Mouse (Mus musculus) gastrocnemius, adult 2 months (tissue): ENCODE data around the gene Dapk3. TPM values are rescaled to one million over a fixed set of nuclear protein-coding genes. Genes with fewer than 3 reads are reported as not detected.

ENCODE experiments used
- DNase-seq: peaks from one replicate; pipeline ENCODE4 v3.0.0; 2022
- H3K27ac ChIP-seq: fragments of 200-600 bp; 2 replicates; pipeline ENCODE4 v1.8.1; 2022; ENCODE audit warnings: mild to moderate bottlenecking
- H3K4me3 ChIP-seq: fragments of 200-600 bp; 2 replicates; pipeline ENCODE4 v1.8.1; 2022; ENCODE audit warnings: mild to moderate bottlenecking, moderate library complexity
- CTCF ChIP-seq: fragments of 200-600 bp; IDR thresholded peaks from 2 replicates; pipeline ENCODE4 v1.8.1; 2022; ENCODE audit warnings: antibody characterized with exemption, mild to moderate bottlenecking, moderate library complexity
- intact Hi-C: fragments of 180-260 bp; cut with DNase I; formaldehyde crosslinking; loops from one replicate; pipeline ENCODE4 v1.15.1; 2025
- total RNA-seq, 2 experiments: library from RNA; stranded (reverse); gene quantifications; 2 replicates each; pipeline ENCODE4 v1.2.3; 2021

Gene Dapk3
- total RNA-seq, 2 experiments from 2014 or later = 22.1 to 24.9 TPM

DNA sequence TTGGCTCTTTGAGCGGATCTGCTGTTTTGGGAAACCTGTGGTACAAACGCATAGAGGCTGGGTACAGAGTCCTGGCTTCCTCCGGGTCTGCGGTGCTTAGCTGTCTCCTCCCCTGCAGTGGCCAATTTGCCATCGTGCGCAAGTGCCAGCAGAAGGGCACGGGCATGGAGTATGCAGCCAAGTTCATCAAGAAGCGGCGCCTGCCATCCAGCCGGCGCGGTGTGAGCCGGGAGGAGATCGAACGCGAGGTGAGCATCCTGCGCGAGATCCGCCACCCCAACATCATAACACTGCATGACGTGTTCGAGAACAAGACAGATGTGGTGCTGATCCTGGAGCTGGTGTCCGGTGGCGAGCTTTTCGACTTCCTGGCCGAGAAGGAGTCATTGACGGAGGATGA is 7.0 kb downstream of the Dapk3 start:
- no peak for TF ChIP-seq CTCF
- no peak overlapping the region for H3K4me3 ChIP-seq
- intact Hi-C loops = no loop called here
- DNase-seq = no peak
- no peak overlapping the region; the same call in 1 of the 2 replicates for H3K27ac ChIP-seq

DNA sequence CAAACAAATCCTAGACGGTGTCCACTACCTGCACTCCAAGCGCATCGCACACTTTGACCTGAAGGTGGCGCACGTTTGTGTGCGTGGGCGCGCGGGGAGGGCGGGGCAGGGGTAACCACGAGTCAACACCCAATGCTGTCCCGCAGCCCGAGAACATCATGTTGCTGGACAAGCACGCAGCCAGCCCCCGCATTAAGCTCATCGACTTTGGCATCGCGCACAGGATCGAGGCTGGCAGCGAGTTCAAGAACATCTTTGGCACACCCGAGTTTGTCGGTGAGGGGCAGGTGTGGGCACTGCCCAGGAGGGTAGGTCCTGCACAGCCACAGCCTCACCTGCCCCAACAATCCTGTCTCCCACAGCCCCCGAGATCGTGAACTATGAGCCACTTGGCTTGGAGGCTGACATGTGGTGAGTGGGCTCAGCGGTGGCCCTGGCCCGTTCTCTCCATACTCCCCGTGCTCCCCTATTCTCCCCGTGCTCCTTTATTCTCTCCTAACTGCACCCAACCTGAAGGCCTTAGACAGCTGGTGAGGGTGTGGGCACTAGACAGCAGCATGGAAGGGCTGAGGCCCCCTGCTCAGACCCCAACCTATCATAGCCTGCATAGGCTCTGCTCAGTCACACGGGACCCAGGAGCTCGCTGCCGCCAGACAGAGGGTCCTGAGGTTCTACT is 7.6 kb downstream of the Dapk3 start:
- peak; percentile 65 for DNase-seq
- intact Hi-C loops = no loop called here
- TF ChIP-seq CTCF = peak; percentile 63
- H3K27ac ChIP-seq = peak overlapping the region; percentile 99; the same call in 1 of the 2 replicates
- H3K4me3 ChIP-seq = no peak overlapping the region

DNA sequence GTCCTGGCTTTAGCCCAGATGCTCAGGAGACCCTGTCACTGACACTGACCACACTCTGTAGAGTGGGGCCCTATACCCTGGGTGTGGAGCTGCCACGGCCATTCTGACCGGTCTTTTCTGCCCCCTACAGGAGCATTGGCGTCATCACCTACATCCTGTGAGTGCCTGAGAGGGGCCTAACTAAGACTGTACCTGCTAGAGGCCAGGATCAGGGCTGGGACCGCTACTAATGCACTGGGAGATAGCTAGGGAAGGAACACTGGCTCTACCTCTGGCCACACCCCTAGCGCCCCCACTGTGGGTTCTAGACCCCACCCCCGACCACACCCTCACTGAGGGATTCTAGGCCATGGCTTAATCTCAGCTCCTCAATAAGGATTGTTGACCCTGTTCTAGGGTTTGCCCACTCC is 8.1 kb downstream of the Dapk3 start:
- peak; percentile 40 for DNase-seq
- no peak overlapping the region; the same call in 1 of the 2 replicates for H3K4me3 ChIP-seq
- H3K27ac ChIP-seq = peak overlapping the region; percentile 99
- peak; percentile 33; the same call in 1 of the 2 replicates for TF ChIP-seq CTCF
- intact Hi-C loops = no loop called here

DNA sequence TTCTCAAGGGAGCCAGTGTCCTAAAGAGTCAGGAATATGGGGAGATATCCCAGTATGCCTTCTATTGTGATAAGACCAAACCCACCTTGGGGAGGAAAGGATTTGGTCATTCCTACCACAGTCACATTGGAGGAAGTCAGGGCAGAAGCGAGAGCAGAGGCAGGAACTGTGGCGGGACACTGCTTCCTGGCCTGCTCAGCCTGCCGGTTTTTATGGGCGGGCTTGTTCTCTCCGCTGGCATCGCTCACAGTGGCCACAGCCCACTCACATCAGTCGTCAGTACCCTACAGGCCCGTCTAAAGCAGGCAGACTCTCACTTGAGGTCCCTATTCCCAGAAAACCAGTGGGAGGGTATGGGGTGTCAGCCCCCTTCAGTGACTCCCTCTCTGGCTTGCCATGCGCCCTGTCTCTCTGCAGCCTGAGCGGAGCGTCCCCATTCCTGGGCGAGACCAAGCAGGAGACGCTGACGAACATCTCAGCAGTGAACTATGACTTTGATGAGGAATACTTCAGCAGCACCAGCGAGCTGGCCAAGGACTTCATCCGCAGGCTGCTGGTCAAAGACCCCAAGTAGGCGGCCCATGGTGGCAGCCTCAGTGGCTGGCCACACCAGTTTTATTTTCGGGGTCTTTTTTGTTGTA is 8.7 kb downstream of the Dapk3 start:
- H3K27ac ChIP-seq = peak overlapping the region; percentile 99
- DNase-seq = peak; percentile 42
- TF ChIP-seq CTCF = no peak
- H3K4me3 ChIP-seq = peak overlapping the region; percentile 86
- intact Hi-C loops = no loop called here

DNA sequence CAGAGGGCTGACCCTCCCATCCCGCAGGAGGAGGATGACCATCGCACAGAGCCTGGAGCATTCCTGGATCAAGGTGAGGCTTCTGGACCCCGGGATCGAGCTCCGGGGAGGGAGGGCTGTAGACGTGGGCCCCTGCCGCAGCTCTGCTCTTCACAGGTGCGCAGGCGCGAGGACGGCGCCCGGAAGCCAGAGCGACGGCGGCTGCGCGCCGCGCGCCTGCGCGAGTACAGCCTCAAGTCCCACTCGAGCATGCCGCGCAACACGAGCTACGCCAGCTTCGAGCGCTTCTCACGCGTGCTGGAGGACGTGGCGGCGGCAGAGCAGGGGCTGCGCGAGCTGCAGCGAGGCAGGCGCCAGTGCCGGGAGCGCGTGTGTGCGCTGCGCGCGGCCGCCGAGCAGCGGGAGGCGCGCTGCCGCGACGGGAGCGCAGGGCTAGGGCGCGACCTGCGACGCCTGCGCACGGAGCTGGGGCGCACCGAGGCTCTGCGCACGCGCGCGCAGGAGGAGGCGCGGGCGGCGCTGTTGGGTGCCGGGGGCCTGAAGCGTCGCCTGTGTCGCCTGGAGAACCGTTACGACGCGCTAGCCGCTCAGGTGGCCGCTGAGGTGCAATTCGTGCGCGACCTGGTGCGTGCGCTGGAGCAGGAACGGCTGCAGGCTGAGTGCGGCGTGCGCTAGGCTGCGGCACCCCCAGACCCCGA is 9.6 kb downstream of the Dapk3 start:
- intact Hi-C loops = no loop called here
- peak overlapping the region; percentile 99 for H3K27ac ChIP-seq
- 0 out of 2 replicates have a peak, but pooled peaks have one; percentile 13 for TF ChIP-seq CTCF
- DNase-seq = peak; percentile 93
- peak overlapping the region; percentile 86 for H3K4me3 ChIP-seq

DNA sequence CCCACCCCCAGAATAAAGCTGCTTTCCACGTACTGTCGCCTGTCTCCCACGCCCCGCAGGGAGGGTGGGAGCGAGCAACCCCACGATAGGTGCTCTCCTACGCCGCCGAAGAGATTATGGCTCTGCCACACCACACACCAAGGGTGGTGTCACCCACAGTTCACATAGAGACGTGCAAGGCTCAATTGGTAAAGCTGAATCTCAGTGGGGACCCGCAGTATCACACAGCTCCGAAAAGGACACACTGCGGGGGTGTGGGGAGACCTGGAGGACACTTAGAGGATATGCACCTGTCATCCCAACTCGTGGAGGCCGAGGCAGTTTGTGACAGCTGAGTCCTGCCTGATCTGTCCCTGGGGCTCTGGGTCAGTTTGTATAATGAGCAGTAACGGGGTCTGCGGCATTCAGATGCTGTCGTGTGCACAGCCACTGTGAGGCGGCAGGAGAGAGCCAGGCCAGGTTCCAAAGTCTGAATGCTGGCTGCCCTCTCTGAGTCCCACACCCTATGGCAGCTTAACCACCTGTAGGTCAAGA is 10.2 kb downstream of the Dapk3 start:
- peak; percentile 9; the same call in 1 of the 2 replicates for TF ChIP-seq CTCF
- peak overlapping the region; percentile 99 for H3K27ac ChIP-seq
- intact Hi-C loops = no loop called here
- peak; percentile 82 for DNase-seq
- peak overlapping the region; percentile 86 for H3K4me3 ChIP-seq

DNA sequence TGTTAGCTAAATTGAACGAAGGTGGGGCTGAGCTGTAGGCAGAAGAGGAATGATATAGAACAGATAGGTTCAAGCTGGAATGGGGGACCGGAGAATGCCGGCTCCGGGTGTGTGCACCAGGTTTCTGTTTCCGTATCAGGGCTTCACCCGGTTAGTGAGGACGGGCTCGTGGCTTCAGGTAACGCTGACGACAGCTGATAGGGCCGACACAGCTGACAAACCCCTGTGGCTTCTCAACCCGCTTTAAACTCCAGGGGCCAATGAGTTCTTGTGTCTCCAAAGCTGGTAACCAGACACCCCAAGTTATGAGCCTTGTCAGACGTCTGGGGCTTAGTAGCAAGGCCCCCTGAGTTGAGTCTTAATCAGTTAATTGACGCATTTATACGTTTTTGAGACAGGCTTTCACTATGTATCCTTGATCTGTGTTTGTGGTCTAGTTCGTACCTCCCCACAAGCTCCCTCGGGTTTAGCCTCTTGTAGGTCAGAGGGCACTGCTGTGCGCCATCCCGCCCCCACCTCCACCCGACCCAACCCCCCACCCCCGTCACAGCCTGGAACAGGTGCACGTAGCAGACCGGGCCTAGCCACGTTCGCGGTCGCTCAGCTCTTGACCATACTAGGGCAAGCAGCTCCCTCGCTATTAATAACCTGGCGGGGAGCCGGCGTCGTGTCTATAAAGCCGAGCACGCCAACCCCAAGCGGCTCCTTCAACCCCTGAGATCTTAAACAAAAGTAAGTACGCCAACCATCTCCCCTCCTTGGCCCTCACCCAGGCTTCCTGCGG is 11.4 kb downstream of the Dapk3 start:
- peak; percentile 90 for DNase-seq
- H3K4me3 ChIP-seq = peak overlapping the region; percentile 86
- peak overlapping the region; percentile 99 for H3K27ac ChIP-seq
- intact Hi-C loops = no loop called here
- TF ChIP-seq CTCF = no peak

DNA sequence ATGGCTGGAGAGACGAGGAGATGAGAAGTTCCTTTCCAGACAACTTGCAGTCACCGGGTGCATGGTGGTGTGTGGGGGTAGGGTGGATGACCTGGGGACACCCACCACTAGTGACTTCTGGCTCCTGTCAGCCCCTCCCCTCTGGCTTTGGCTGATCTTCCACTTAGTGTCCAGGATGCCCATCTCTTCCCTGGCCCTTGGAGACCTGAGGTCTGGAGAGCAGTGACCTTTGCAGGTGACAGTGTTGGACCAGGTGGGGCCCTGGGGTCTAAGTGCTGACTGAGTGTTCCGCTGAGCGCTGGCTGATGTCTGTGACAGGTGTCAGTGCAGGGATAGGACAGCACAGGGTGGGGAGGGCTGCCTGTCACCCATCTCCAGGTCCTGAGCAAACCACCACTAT is 12.5 kb downstream of the Dapk3 start:
- Histone ChIP-seq H3K27ac (peak overlapping the region; percentile 99), H3K4me3 (peak overlapping the region; percentile 86)
- DNase-seq = peak; percentile 89
- intact Hi-C loops = no loop called here
- TF ChIP-seq CTCF = no peak

DNA sequence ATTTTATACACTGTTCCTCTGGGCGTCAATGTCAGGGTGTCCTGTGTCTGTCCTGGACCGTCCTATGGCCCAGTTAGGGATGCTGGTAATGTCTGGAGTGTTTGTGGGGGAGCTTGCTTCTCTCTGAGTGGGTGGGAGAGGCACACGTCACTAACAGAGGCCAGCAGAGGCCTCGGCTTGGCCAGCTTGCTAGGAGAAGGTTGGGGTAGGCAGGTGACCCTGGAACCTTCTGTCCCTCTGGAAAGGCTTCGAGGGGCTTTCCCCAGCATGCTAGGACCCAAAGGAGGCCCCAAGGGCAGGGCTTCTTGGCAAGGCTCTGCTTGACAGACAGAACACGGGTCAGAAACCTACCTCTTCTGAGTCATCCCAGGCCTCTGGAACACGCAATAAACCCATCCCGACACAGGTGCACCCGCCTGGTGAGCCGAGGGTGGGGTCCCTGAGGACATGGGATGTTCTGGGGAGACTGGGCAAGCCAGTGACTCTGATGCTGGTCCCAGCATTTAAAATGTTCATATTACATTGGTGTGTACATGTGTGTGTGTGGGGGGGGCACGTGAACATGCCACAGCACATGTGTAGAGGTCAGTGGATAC is 13.8 kb downstream of the Dapk3 start:
- TF ChIP-seq CTCF = no peak
- peak; percentile 76 for DNase-seq
- intact Hi-C loops = no loop called here
- peak overlapping the region; percentile 86 for H3K4me3 ChIP-seq
- peak overlapping the region; percentile 99 for H3K27ac ChIP-seq

DNA sequence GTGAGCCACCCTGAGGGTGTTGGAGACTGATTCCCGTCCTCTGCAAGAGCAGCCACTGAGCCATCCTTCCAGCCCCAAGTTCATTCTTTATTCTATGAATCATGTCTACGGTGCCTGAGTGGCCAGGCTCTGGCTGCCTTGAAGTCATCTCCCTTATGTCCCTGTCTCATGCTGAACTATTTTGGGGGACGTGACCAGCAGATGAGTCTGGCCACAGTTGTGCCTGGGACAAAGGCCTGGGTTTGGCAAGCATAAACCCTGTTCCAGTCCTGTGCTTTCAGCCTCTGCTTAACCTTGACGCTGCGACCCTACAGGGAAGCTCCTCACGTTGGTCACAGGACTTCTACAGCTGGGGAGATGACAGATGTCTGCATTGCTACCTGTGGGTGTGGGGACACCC is 14.5 kb downstream of the Dapk3 start:
- no peak for TF ChIP-seq CTCF
- DNase-seq = peak; percentile 66
- Histone ChIP-seq H3K27ac (peak overlapping the region; percentile 99), H3K4me3 (peak overlapping the region; percentile 86)
- intact Hi-C loops = no loop called here

DNA sequence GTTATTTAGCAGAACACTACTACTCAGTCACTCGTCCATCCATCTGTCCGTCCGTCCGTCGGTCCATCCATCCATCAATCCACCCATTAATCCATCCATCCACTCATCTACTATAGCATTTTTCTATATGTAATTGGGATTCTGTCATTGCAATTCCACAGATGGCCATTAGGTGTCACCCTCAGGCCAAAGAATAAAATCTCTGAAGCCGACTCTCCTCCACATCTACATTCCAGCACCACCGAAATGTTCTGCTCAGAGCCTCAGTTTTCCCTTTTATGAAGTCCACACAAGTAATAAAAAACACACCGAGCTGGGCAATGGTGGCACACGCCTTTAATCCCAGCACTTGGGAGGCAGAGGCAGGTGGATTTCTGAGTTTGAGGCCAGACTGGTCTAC is 15.4 kb downstream of the Dapk3 start:
- intact Hi-C loops = no loop called here
- DNase-seq = peak; percentile 47

DNA sequence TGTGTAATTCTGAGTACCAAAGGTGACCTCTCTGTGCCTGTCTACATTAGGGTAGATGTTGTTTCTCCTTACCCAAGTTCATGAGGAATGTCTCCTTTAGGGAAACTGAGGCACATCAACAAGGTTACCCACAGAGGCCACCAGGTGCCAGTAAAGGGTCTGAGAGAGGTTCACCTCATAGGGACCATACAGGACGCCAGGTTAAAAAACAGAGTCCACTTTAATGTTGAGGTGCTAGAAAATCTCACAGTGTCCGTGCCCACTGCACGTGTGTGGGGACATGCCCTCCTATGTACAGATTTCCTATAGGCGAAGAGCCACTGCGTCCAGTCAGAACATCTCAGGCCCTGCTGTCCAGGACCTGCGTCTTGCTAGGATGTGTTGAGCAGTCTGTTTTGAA is 16.2 kb downstream of the Dapk3 start:
- Histone ChIP-seq H3K4me3 (peak overlapping the region; percentile 86), H3K27ac (peak overlapping the region; percentile 99)
- DNase-seq = no peak
- intact Hi-C loops = loop anchor here (1.0 kb wide), 1 partner anchor 18 kb away; no protein-coding TSS in a partner anchor
- TF ChIP-seq CTCF = no peak; the same call in 1 of the 2 replicates

More for the DNA sequence above, 15.4 kb downstream of the Dapk3 start:
- Histone ChIP-seq H3K27ac (peak overlapping the region; percentile 99), H3K4me3 (peak overlapping the region; percentile 86)
- peak; percentile 84 for TF ChIP-seq CTCF
